Mouse (Mus musculus): ENCODE results near the gene Csf2rb2.

GRCm38 (mm10) chr15:78257326-78258050 is 48.0 kb downstream of the Csf2rb2 start:
- TF ChIP-seq POLR2A (IDR thresholded peaks at IDR 0.05; ENCODE audit: control insufficient read depth, low read depth, low read length) (no peak), CTCF (IDR thresholded peaks at IDR 0.05; ENCODE audit: control insufficient read depth, insufficient read depth, insufficient replicate concordance, low read depth, low read length) (peak; percentile 47; the same call in 1 of the 2 replicates)

Measured in testis, adult 2 months (tissue).